Mouse (Mus musculus): ENCODE measurements at regions not wholly inside any gene's neighbourhood (a gene's known extent, or its start where the extent isn't known, plus 50 kb on each side); places are given as distances from the start of the nearest gene placed in this dataset.
A peak's percentile ranks its signal among the peaks of the same experiment; 100 is the strongest.

GRCm38 (mm10) chr9:23068101-23068791, 154.6 kb upstream of the Bmper start:
- H3K4me3 ChIP-seq (ENCODE audit: low read length): no peak overlapping the region
- no peak overlapping the region for H3K4me2 ChIP-seq (ENCODE audit: low read depth, low read length)
- H3K9me3 ChIP-seq (replicated peaks; ENCODE audit: control insufficient read depth, low read length): no peaks in the 10 kb centered on the region
- H3K4me1 ChIP-seq (ENCODE audit: control insufficient read depth, insufficient read depth, low read length): no peaks in the 10 kb centered on the region
- 51% methylated on average over 6 of the region's 6 CpGs for WGBS
- H3K9ac ChIP-seq (ENCODE audit: low read length): no peak overlapping the region
- ATAC-seq (replicated peaks; ENCODE audit: extremely low read depth, insufficient read depth, low FRiP score): no peak
- no peak overlapping the region for H3K27ac ChIP-seq (ENCODE audit: low read length)
- H3K27me3 ChIP-seq (ENCODE audit: control insufficient read depth, insufficient read depth, low read length): no peaks in the 10 kb centered on the region
- H3K36me3 ChIP-seq (ENCODE audit: control insufficient read depth, insufficient read depth): no peaks in the 10 kb centered on the region

- ATAC-seq (replicated peaks; ENCODE audit: extremely low read depth, insufficient read depth, low FRiP score): no peak
- Histone ChIP-seq H3K27ac (ENCODE audit: low read length) (no peak overlapping the region), H3K4me2 (ENCODE audit: low read depth, low read length) (no peak overlapping the region), H3K4me3 (ENCODE audit: low read length) (no peak overlapping the region), H3K9ac (ENCODE audit: low read length) (no peak overlapping the region), H3K36me3 (ENCODE audit: control insufficient read depth, insufficient read depth) (no peaks in the 10 kb centered on the region), H3K9me3 (replicated peaks; ENCODE audit: control insufficient read depth, low read length) (no peaks in the 10 kb centered on the region), H3K4me1 (ENCODE audit: control insufficient read depth, insufficient read depth, low read length) (no peaks in the 10 kb centered on the region), H3K27me3 (ENCODE audit: control insufficient read depth, insufficient read depth, low read length) (no peaks in the 10 kb centered on the region)
- 75% methylated on average over 7 of the region's 7 CpGs for WGBS
Observed at GRCm38 (mm10) chr9:23069161-23069560, 153.7 kb upstream of the Bmper start.

GRCm38 (mm10) chr9:23071006-23071405, 151.9 kb upstream of the Bmper start:
- no peaks in the 10 kb centered on the region for H3K27me3 ChIP-seq (ENCODE audit: control insufficient read depth, insufficient read depth, low read length)
- 39% methylated on average over 2 of the region's 2 CpGs for WGBS
- no peaks in the 10 kb centered on the region for H3K9me3 ChIP-seq (replicated peaks; ENCODE audit: control insufficient read depth, low read length)
- no peak overlapping the region for H3K4me2 ChIP-seq (ENCODE audit: low read depth, low read length)
- H3K9ac ChIP-seq (ENCODE audit: low read length): no peak overlapping the region
- no peak for ATAC-seq (replicated peaks; ENCODE audit: extremely low read depth, insufficient read depth, low FRiP score)
- H3K4me1 ChIP-seq (ENCODE audit: control insufficient read depth, insufficient read depth, low read length): no peaks in the 10 kb centered on the region
- no peaks in the 10 kb centered on the region for H3K36me3 ChIP-seq (ENCODE audit: control insufficient read depth, insufficient read depth)
- H3K4me3 ChIP-seq (ENCODE audit: low read length): no peak overlapping the region
- no peak overlapping the region for H3K27ac ChIP-seq (ENCODE audit: low read length)

- no peaks in the 10 kb centered on the region for H3K36me3 ChIP-seq (ENCODE audit: control insufficient read depth, insufficient read depth)
- no peaks in the 10 kb centered on the region for H3K27me3 ChIP-seq (ENCODE audit: control insufficient read depth, insufficient read depth, low read length)
- H3K9me3 ChIP-seq (replicated peaks; ENCODE audit: control insufficient read depth, low read length): no peaks in the 10 kb centered on the region
- no peak overlapping the region for H3K9ac ChIP-seq (ENCODE audit: low read length)
- H3K4me3 ChIP-seq (ENCODE audit: low read length): no peak overlapping the region
- H3K4me1 ChIP-seq (ENCODE audit: control insufficient read depth, insufficient read depth, low read length): no peaks in the 10 kb centered on the region
- no peak for ATAC-seq (replicated peaks; ENCODE audit: extremely low read depth, insufficient read depth, low FRiP score)
- no peak overlapping the region for H3K4me2 ChIP-seq (ENCODE audit: low read depth, low read length)
- WGBS: 77% methylated on average over 8 of the region's 8 CpGs
- no peak overlapping the region for H3K27ac ChIP-seq (ENCODE audit: low read length)
Observed at GRCm38 (mm10) chr9:23072741-23073140, 150.1 kb upstream of the Bmper start.

- H3K27ac ChIP-seq (ENCODE audit: low read length): peak overlapping the region; percentile 44
- peak; percentile 86 for ATAC-seq (replicated peaks; ENCODE audit: extremely low read depth, insufficient read depth, low FRiP score)
- H3K27me3 ChIP-seq (ENCODE audit: control insufficient read depth, insufficient read depth, low read length): no peaks in the 10 kb centered on the region
- 0 out of 2 replicates have a peak, but pooled peaks cover 4% of the 10 kb centered on the region for H3K4me1 ChIP-seq (ENCODE audit: control insufficient read depth, insufficient read depth, low read length)
- no peaks in the 10 kb centered on the region for H3K36me3 ChIP-seq (ENCODE audit: control insufficient read depth, insufficient read depth)
- peak overlapping the region; percentile 37 for H3K4me3 ChIP-seq (ENCODE audit: low read length)
- no peaks in the 10 kb centered on the region for H3K9me3 ChIP-seq (replicated peaks; ENCODE audit: control insufficient read depth, low read length)
- no peak overlapping the region for H3K9ac ChIP-seq (ENCODE audit: low read length)
- 9% methylated on average over 17 of the region's 17 CpGs for WGBS
- peak overlapping the region; percentile 59 for H3K4me2 ChIP-seq (ENCODE audit: low read depth, low read length)
Observed at GRCm38 (mm10) chr9:23083562-23083961, 139.3 kb upstream of the Bmper start.

GRCm38 (mm10) chr9:23089339-23089738, 133.5 kb upstream of the Bmper start:
- H3K4me2 ChIP-seq (ENCODE audit: low read depth, low read length): no peak overlapping the region
- no peaks in the 10 kb centered on the region for H3K4me1 ChIP-seq (ENCODE audit: control insufficient read depth, insufficient read depth, low read length)
- H3K27ac ChIP-seq (ENCODE audit: low read length): no peak overlapping the region
- 79% methylated on average over 2 of the region's 2 CpGs for WGBS
- no peak overlapping the region for H3K4me3 ChIP-seq (ENCODE audit: low read length)
- H3K9ac ChIP-seq (ENCODE audit: low read length): no peak overlapping the region
- no peak for ATAC-seq (replicated peaks; ENCODE audit: extremely low read depth, insufficient read depth, low FRiP score)
- no peaks in the 10 kb centered on the region for H3K36me3 ChIP-seq (ENCODE audit: control insufficient read depth, insufficient read depth)
- no peaks in the 10 kb centered on the region for H3K27me3 ChIP-seq (ENCODE audit: control insufficient read depth, insufficient read depth, low read length)
- no peaks in the 10 kb centered on the region for H3K9me3 ChIP-seq (replicated peaks; ENCODE audit: control insufficient read depth, low read length)

GRCm38 (mm10) chr9:23097134-23097789, 125.6 kb upstream of the Bmper start:
- no peaks in the 10 kb centered on the region for H3K27me3 ChIP-seq (ENCODE audit: control insufficient read depth, insufficient read depth, low read length)
- H3K9ac ChIP-seq (ENCODE audit: low read length): no peak overlapping the region
- H3K36me3 ChIP-seq (ENCODE audit: control insufficient read depth, insufficient read depth): no peaks in the 10 kb centered on the region
- no peak for ATAC-seq (replicated peaks; ENCODE audit: extremely low read depth, insufficient read depth, low FRiP score)
- H3K4me2 ChIP-seq (ENCODE audit: low read depth, low read length): no peak overlapping the region
- H3K4me3 ChIP-seq (ENCODE audit: low read length): no peak overlapping the region
- 0 out of 2 replicates have a peak, but pooled peaks cover 2% of the 10 kb centered on the region for H3K4me1 ChIP-seq (ENCODE audit: control insufficient read depth, insufficient read depth, low read length)
- no peak overlapping the region for H3K27ac ChIP-seq (ENCODE audit: low read length)
- H3K9me3 ChIP-seq (replicated peaks; ENCODE audit: control insufficient read depth, low read length): no peaks in the 10 kb centered on the region
- WGBS: 67% methylated on average over 11 of the region's 11 CpGs

GRCm38 (mm10) chr9:23101584-23101983, 121.3 kb upstream of the Bmper start:
- 0 out of 2 replicates have a peak, but pooled peaks cover 2% of the 10 kb centered on the region for H3K4me1 ChIP-seq (ENCODE audit: control insufficient read depth, insufficient read depth, low read length)
- H3K4me3 ChIP-seq (ENCODE audit: low read length): no peak overlapping the region
- H3K9me3 ChIP-seq (replicated peaks; ENCODE audit: control insufficient read depth, low read length): no peaks in the 10 kb centered on the region
- no peak overlapping the region for H3K4me2 ChIP-seq (ENCODE audit: low read depth, low read length)
- H3K27ac ChIP-seq (ENCODE audit: low read length): no peak overlapping the region
- no peaks in the 10 kb centered on the region for H3K27me3 ChIP-seq (ENCODE audit: control insufficient read depth, insufficient read depth, low read length)
- H3K9ac ChIP-seq (ENCODE audit: low read length): no peak overlapping the region
- ATAC-seq (replicated peaks; ENCODE audit: extremely low read depth, insufficient read depth, low FRiP score): no peak
- H3K36me3 ChIP-seq (ENCODE audit: control insufficient read depth, insufficient read depth): no peaks in the 10 kb centered on the region

- Histone ChIP-seq H3K4me3 (ENCODE audit: low read length) (no peak overlapping the region), H3K27ac (ENCODE audit: low read length) (no peak overlapping the region), H3K4me2 (ENCODE audit: low read depth, low read length) (no peak overlapping the region), H3K9me3 (replicated peaks; ENCODE audit: control insufficient read depth, low read length) (no peaks in the 10 kb centered on the region), H3K9ac (ENCODE audit: low read length) (no peak overlapping the region), H3K4me1 (ENCODE audit: control insufficient read depth, insufficient read depth, low read length) (0 out of 2 replicates have a peak, but pooled peaks cover 2% of the 10 kb centered on the region), H3K27me3 (ENCODE audit: control insufficient read depth, insufficient read depth, low read length) (no peaks in the 10 kb centered on the region), H3K36me3 (ENCODE audit: control insufficient read depth, insufficient read depth) (no peaks in the 10 kb centered on the region)
- 73% methylated on average over 9 of the region's 9 CpGs for WGBS
- ATAC-seq (replicated peaks; ENCODE audit: extremely low read depth, insufficient read depth, low FRiP score): no peak
Observed at GRCm38 (mm10) chr9:23101990-23102796, 120.7 kb upstream of the Bmper start.
